Mouse (Mus musculus): ENCODE results near the gene Ccdc84. TPM values are rescaled to one million over a fixed set of nuclear protein-coding genes. Genes with fewer than 3 reads are reported as not detected.
"Not testable (repeated sequence)": the region's sequence is repeated elsewhere in the genome, so short reads cannot be mapped to it uniquely, and the experiment has no call there.

Gene Ccdc84
- total RNA-seq, 2 experiments from 2014 or later = 8.1 to 8.8 TPM

DNA sequence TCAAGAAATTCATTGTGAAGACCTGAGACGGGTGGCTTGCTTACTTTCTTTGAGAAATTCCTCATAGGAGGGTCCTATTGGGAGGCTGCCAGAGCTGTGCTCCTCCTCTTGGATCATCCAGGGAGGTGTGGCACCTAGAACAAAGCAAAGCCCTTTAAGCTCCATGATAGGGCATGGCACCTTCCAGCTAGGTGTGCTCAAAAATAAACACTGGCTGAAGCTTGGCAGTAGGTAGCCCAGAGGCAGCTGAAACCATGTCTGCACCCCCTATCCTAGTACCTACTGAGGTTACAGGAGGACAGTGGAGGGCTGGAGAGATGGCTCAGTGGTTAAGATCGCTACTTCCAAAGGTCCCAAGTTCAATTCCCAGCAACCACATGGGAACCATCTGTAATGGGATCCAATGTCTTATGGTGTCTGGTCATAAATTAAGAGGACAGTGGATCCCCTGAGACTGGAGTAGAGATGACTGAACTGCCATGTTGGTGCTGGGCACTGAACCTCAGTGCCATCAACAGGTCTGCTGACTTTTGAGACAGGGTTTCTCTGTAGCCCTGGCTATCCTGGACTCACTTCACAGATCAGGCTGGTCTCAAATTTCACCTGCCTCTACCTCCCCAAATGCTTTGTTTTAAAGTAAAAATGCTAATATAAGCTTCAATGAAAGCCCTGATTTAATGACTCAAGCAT lies 7.6 kb downstream of the Ccdc84 start:
- intact Hi-C loops (cut with DNase I) = no loop called here
- no peak for DNase-seq

DNA sequence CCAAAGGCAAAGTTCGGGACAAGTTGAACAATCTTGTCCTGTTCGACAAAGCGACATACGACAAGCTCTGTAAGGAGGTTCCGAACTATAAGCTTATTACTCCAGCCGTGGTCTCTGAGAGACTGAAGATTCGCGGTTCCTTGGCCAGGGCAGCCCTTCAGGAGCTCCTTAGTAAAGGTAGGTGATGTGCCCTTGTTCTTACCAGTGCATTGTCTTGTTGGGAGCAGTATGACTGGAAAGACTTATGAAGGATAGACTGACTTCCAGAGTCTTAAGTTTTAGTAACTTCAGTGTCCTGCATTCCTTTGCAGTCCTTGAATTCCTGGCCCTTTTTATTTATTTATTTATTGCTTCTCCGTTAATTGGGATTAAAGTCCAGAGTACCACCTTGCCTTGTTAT lies 9.7 kb downstream of the Ccdc84 start:
- intact Hi-C loops (cut with DNase I); DNase-seq: not testable (repeated sequence)

DNA sequence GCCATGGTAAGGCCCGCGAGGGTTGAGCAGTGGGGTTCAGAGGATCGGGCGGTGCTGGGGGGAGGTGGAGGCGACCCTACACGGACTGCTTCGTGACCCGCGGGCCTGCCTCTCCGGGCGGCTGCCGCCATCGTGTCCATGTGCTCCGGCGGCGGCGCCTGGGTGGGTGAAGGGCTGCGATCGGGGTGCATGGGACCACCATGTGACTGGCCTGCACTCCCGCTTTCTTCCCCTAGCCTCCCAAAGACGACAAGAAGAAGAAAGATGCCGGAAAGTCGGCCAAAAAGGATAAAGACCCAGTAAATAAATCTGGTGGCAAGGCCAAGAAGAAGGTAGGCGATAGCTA lies 10.6 kb downstream of the Ccdc84 start:
- DNase-seq = no peak
- intact Hi-C loops (cut with DNase I) = no loop called here

DNA sequence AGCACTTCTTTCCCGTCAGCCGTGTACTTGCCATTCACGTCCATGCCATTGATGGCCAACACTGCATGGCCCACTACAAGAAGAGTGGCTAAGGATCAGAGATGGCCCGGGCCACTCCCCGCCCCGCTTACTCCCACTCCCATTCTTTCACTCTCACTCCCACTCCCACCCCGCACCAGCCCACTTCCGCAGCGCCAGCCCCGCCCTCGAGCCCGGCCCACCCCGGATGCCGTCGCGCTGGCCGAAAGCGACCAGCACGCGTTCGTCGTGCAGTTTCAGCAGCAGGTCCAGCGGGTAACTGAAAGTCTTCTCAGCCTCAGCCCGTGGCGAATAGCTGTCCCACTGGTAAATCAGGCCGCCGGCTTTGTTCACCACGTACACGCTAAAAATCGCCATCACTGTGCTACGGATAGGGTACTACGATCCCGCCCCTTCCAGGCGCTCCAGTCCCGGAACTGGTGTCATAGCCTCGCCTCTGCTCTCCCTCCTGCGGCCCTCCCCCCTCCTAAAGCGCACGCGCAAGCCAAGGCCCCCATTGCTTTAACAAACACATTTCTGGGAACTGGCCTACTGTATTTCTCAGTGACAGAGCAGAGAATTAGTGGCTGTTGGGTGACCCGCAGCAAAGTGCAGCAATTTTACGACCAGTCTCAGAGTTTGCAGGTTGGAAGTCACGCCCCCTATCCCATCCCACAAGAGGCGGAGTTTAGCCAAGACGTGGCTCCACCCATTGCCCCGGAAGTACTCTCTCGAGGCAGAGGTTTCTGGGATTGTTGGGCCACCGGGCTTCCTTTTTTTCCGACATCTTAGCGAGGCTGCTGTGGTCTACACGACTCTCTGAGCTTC lies 11.2 kb downstream of the Ccdc84 start, which contains the start of the genes Rps25 and Trappc4:
TSS of gene Rps25 (plus strand) at position 234 of the 846 bp plus-strand sequence.
TSS of gene Trappc4 (minus strand) at position 695 of the 846 bp plus-strand sequence.
- peak; percentile 92 to 95 for DNase-seq
- intact Hi-C loops (cut with DNase I) = no loop called here

DNA sequence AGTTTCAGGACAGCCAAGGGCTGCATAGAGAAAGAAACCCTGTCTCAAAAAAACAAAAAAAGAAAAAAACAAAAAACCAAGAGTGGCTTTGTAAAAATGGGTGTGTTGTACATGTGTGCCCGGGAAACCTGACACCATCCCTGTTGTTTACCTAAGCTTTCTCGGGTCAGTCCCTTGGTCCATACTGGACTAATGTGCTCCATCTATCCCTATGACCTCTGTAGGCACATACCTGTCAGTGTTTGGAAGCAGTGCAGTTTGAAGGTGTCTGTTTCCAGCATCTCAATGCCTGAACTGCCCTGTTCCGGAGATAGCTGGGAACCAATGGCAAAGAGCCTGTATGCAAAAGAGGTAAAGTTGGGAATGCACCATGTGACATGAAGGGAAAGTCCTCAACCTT lies 13.4 kb downstream of the Ccdc84 start:
- intact Hi-C loops (cut with DNase I) = no loop called here
- no peak for DNase-seq

DNA sequence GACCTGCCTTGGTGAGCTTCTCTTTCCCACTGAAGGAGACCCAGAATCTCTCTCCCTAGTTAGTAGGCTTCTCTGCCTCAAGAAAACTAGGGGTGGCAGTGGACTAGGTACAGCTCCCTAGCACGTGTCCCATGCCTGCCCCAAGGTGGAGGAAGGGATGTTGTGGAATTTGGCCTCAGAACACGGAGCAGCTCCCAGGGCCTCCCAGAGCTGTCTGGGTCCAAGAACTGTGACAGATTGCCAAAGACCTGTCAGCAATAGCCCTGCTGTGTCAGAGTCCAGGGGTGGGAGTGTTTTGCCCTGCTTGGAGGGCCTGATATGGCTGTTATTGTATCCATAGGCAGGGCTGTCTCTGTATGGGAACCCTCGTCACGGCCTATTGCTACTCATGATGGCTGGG lies 17.3 kb downstream of the Ccdc84 start:
- peak in 1 of 2 experiments; percentile 33 for DNase-seq

DNA sequence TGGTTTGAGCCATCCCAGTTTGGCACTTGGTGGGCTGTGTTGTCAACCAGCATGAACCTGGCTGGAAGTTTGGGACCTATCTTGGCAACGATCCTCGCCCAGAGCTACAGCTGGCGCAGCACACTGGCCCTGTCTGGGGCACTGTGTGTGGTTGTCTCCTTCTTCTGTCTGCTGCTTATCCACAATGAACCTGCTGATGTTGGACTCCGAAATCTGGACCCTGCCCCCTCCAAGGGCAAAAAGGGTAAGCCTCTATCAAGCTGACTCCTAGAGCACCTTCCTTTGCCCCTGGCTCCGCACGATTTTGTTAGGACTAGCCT lies 18.6 kb downstream of the Ccdc84 start:
- DNase-seq = no peak
- intact Hi-C loops (cut with DNase I) = no loop called here

More for the DNA sequence above, 17.3 kb downstream of the Ccdc84 start:
- intact Hi-C loops (cut with DNase I) = no loop called here

DNA sequence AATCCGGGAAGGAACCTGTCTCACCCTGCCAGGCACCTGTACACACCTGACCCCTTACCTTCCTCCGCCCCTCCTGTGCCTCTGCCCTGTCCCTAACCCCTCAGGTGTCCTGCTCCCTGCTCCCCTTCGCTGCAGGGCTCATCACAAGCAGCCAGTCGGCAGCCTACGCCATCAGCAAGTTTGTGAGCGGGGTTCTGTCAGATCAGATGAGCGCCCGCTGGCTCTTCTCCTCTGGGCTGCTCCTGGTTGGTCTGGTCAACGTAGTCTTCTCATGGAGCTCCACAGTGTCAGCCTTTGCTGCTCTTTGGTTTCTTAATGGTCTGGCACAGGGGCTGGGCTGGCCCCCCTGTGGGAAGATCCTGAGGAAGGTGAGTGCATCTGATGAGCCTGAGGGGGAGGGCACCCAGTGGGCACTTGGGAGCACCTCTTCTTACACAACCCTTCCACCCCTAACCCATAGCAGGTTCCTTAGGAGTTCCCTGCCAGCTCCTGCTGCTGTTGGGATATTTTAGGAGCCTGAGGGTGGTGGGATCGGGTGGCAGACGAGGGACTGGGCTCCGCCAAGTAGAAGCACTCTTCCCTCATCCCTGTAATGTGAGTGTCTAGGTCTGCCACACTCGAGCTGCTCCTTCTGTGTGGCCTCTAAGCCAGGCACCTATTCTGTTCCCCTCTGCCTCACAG lies 19.1 kb downstream of the Ccdc84 start:
- no peak for DNase-seq
- intact Hi-C loops (cut with DNase I) = no loop called here

DNA sequence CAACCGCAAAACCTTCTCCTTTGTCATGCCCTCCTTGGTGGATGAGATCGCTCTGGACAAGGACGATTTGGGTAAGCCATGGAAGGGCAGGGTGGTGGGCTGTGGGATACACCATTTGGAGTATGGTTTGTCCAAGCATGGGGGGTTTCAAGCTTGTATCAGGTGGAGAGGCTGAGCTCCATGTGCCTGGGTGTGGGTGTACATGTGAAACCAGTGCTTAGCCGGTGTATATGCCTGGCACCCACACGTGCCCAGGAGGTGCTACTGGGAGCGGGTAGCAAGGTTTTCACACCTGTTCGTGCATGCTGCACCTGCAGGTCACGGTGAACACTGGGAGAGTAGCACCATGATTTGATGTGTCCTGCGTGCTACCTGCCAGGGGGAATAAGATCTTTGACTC lies 19.8 kb downstream of the Ccdc84 start:
- DNase-seq = no peak
- intact Hi-C loops (cut with DNase I) = no loop called here

DNA sequence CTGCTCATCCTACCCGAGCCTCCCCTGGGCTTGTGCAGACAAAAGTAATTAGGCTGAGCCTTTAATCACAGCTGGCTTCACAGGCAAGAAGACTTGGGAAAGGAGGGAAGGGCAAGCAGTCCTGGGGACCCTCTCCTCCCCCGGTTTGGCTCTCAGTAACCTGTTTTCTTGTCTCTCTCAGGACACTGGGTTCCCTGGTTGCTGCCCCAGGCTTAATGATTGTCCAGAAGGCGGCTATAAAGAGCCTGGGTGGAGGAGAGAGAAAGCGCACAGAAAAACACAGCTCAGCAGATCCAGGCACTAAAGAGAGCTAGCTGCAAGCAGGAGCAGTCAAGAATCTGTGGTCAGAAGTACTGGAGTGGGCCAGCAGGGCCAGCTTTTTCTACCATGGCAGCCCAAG lies 20.3 kb downstream of the Ccdc84 start:
- intact Hi-C loops (cut with DNase I) = no loop called here
- no peak for DNase-seq

DNA sequence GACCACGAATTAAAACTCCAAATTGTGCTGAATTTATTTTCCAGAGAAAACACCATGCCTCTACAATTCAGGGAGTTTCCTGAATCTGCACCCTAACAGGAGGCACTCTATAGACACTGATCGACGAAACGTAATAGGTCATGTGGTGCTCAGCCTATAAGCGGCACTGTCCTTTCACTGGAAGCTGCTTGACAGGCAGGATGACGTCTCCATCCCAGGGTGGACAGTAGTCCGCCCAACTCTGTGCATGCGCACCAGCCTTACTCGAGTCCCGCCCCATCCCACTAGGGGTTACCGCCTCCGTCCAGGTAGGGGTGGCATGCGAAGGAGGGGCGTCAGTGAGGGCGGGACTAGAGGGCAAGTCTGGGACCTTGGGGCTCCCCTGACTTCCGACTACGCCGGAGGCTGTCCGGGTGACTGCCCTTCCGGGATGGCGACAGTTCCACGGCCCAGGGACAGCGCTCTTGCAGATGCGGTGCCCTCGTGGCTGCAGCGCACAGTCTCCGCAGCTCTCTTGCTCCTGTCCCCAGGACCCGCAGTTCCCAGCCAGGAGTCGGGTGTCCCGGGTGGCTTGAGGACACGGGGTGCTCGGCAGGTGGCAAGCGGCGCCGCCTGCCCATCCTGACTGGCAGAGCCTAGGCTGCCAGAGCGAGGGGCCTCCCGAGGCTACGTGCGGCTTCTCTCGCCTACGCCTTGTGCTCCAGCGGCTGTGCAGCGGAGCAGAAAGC lies 21.5 kb downstream of the Ccdc84 start, which contains the start of gene Slc37a4:
TSS of gene Slc37a4 (plus strand) at position 169 of the 728 bp plus-strand sequence.
- DNase-seq = peak; percentile 90 to 93
- intact Hi-C loops (cut with DNase I) = no loop called here

DNA sequence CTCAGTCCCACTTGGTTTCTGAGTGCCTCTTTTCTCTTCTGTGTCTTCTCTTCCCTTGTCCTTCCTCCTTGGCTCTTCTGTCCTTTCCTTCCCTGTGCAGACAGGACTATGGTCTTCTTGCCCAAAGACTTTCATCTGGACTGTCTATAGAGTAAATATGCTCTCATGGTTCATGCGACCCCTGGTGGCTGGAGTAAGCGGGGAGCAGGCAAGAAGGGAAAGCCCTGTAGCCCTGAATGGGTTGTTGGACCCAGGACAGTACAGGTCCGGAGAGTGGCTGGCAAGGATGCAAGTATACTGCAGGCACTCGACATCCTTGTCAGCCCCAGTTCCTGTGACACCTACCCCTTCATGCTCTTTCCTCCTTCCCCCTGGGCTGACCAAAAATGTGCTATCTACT lies 26.9 kb downstream of the Ccdc84 start:
- DNase-seq = peak; percentile 75 to 83
- intact Hi-C loops (cut with DNase I) = loop anchor here (1.0 to 5.0 kb wide), 3 partner anchors 152 to 409 kb away; no protein-coding TSS in a partner anchor

DNA sequence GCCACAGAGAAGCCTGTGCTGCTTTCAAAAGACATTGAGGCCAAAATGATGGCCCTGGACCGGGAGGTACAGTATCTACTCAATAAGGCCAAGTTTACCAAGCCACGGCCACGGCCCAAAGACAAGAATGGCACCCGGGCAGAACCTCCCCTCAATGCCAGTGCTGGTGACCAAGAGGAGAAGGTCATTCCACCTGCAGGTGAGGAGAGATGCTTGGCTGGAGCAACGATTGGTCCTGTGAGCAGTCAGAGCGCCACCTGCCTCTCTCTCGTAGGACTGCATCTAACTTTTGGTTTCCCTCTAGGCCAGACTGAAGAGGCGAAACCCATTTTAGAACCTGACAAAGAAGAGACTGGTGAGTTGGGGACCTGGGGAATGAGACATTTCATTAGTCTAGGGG lies 29.1 kb downstream of the Ccdc84 start:
- intact Hi-C loops (cut with DNase I) = no loop called here
- DNase-seq = peak in 1 of 2 experiments; percentile 59

DNA sequence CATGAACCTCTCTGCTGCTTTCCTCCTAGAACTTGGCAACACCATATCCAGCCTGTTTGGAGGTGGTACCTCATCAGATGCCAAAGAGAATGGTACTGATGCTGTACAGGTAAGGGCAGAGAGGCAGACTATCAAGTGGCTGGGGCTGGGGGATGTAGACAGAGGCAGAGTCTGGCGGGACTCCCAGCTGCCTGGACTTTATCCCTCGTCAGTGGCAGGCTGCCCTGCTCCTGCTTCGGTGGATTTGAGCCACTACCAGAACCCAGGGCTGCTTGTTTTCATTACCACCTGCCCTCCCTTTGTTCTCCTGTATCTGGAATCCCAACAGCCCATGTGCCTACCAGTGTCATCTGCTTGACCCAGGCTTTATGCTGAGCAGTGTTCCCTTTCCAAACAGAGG lies 31.1 kb downstream of the Ccdc84 start:
- intact Hi-C loops (cut with DNase I) = no loop called here

DNA sequence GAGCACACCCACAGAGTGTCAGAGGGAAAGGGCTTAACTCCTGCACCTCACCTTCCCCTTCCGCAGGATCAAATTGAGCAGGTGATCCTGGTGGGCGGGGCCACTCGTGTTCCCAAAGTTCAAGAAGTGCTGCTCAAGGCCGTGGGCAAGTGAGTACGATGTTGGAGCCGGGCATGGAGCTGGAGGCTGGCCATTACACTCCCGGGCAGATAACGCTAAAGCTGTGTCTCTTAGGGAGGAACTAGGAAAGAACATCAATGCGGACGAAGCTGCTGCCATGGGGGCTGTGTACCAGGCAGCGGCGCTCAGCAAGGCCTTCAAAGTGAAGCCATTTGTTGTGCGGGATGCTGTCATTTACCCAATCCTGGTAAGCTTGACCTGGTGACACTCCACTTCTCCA lies 33.8 kb downstream of the Ccdc84 start:
- DNase-seq = no peak
- intact Hi-C loops (cut with DNase I) = no loop called here

More for the DNA sequence above, 31.1 kb downstream of the Ccdc84 start:
- no peak for DNase-seq

DNA sequence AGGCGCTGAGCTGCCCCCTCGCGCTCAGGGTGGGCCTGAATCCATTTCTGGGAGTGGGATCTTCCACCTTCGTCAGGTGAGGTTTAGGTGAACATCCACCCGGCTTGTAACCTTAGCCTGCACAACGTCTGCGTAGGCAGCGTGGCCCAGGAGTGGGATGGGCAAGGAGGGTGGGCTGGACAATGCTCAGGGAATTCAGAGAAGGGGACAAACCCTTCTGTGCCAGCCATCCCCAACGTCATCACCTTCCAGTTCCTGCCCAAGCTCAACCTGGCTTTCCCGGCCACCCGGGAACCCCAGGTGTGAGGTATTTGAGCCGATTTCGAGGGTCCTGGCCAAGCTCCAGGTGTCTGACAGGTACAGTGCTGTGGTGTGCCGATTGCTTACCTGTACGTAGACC lies 38.5 kb downstream of the Ccdc84 start:
- intact Hi-C loops (cut with DNase I) = no loop called here
- no peak for DNase-seq

DNA sequence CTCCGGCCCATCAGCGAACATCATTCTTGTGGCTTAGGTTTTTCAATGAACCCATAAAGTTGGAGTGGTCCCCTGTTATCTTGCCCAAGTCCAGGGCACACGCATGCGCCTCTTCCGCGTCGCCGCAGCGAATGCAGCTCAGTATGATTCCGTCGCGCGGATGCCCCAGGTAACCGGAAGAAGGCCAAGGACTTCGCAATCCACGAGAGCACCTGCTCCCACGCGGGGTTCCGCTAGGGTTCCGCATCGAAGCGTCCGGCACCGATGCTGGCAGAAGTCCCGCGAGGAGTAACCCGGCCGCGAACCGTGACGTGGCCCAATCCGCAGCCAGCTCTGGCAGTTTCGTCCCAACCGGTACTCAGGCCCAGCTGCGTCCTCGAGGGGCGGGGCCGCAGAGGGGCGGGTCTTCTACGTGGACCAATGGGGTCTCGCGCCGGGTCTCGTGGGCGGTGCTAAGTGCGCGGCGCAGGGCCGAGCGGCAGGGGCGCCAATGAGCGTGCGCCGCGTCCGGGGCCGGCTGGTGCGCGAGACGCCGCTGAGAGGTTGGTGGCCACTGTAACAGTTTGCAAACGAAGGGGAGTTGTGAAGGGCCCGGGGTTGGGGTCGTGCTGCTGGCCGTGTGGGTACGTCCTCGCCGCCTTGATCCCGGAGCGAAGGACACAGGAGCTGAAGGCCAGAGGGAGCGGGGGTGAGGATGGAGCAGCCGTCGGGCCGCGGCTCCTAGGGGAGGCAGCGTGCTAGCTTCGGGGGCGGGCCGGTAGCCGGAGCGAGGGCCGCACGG lies 39.1 kb downstream of the Ccdc84 start, which contains the start of gene Hyou1:
TSS of gene Hyou1 (plus strand) at position 437 of the 781 bp plus-strand sequence.
- DNase-seq = peak; percentile 99 to 100
- intact Hi-C loops (cut with DNase I) = no loop called here

DNA sequence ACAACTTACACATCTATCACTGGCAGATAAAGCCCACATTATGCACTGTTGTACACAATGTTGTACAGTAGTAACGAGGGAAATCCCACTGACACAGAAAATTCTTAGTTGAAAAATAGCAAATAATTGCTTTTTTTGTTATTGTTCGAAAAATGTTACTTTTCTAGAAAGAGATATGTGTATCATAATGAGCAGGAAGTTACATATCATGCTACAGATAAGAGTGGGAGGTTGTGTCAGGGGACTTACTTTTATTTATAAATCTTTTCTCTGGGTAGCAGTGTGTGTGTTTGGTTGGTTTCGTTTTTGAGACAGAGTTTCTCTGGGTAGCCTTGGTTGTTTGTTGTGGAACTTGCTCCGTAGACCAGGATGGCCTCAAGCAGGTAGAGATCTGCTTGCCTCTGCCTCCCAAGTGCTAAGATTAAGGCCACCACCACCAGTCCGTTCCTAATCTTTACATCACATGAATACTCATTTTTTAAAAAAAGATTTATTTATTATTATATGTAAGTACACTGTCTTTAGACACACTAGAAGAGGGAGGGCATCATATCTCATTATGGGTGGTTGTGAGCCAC lies 40.1 kb downstream of the Ccdc84 start:
- intact Hi-C loops (cut with DNase I) = no loop called here
- no peak for DNase-seq

DNA sequence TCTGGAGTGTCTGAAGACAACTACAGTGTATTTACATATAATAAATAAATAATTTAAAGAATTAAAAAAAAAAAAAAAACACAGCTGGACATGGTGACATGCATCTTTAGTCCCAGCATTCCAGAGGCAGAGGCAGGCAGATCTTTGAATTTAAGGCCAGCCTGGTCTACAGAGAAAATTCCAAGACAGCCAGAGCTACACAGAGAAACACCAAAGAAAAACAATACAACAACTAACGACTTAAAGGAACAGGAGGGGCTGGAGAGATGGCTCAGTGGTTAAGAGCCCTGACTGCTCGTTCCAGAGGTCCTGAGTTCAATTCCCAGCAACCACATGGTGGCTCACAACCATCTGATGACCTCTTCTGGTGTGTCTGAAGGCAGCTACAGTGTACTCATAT lies 41.0 kb downstream of the Ccdc84 start:
- DNase-seq; intact Hi-C loops (cut with DNase I): not testable (repeated sequence)

All from heart, postnatal 36 days (tissue).